Mouse (Mus musculus): ENCODE data around the gene Lhx6.

Lhx6 gene

GRCm38 (mm10) chr2:36039297-36039985 lies 65.8 kb downstream of the Lhx6 start:
- in situ Hi-C loops (cut with MboI, MseI), result no loop called here

GRCm38 (mm10) chr2:36035413-36036081 lies 69.7 kb downstream of the Lhx6 start:
- in situ Hi-C loops (cut with MboI, MseI), result no loop called here

GRCm38 (mm10) chr2:36034898-36035297 lies 70.3 kb downstream of the Lhx6 start:
- in situ Hi-C loops (cut with MboI, MseI), result no loop called here

GRCm38 (mm10) chr2:36033966-36034365 lies 71.2 kb downstream of the Lhx6 start:
- in situ Hi-C loops (cut with MboI, MseI), result no loop called here

- in situ Hi-C loops (cut with MboI, MseI), result no loop called here
These were observed 72.3 kb downstream of the Lhx6 start for GRCm38 (mm10) chr2:36032884-36033283.

Data from T-helper 17 cell (primary cell).